In genomic region chr7:45470869-45471268, GRCm38 (mm10) we compare ENCODE assay signal across 8 mouse cellular contexts. TPM values are rescaled to one million over a fixed set of nuclear protein-coding genes. Genes with fewer than 3 reads are reported as not detected.
DNase-seq lines count a peak whose midpoint lies in the region.

No protein-coding gene starts in this region.

- peak; percentile 81 for DNase-seq in gastrocnemius, adult 18-20 months (ENCODE audit: low spot score)
- no peak for DNase-seq in gastrocnemius, postnatal 25 days
- peak; percentile 27 to 77 for DNase-seq in urinary bladder, postnatal 4 days (ENCODE audit: low spot score in 2 of 2)
- DNase-seq in urinary bladder, postnatal 10 days (ENCODE audit: low spot score) = no peak
- DNase-seq in embryo, embryonic 10.5 days (ENCODE audit: low spot score) = peak; percentile 92
- peak; percentile 91 for DNase-seq in kidney, postnatal 10 days
- DNase-seq in lung, postnatal 14 days = peak; percentile 86
- peak; percentile 79 to 90 for DNase-seq in spleen, postnatal 10 days (ENCODE audit: low spot score in 2 of 2)

RNA-seq across cellular contexts. Expression of gene Bax, which starts 4.2 kb away (rescaled TPM):
- total RNA-seq in gastrocnemius, adult 18-20 months (2021) = 10 to 100 TPM; 14.2 to 16.6 TPM
- total RNA-seq in gastrocnemius, postnatal 25 days (2021) = 10 to 100 TPM; 15.6 to 16.9 TPM

RNA-seq across cellular contexts. Expression of gene Tulp2, which starts 10.8 kb away (rescaled TPM):
- not detected for total RNA-seq in gastrocnemius, adult 18-20 months (2021)
- not detected for total RNA-seq in gastrocnemius, postnatal 25 days (2021)

RNA-seq across cellular contexts. Expression of gene Ftl1, which starts 11.2 kb away (rescaled TPM):
- total RNA-seq in gastrocnemius, adult 18-20 months (2021) = 100 to 1,000 TPM; 109 to 151 TPM
- total RNA-seq in gastrocnemius, postnatal 25 days (2021) = 100 to 1,000 TPM; 125 to 149 TPM

RNA-seq across cellular contexts. Expression of gene Gm45808, which starts 15.7 kb away (rescaled TPM):
- total RNA-seq in gastrocnemius, adult 18-20 months (2021) = 1 to 10 TPM; 8.1 to 9.6 TPM
- total RNA-seq in gastrocnemius, postnatal 25 days (2021) = 1 to 10 TPM; 4.3 to 10.0 TPM

RNA-seq across cellular contexts. Expression of gene Dhdh, which starts 17.7 kb away (rescaled TPM):
- total RNA-seq in gastrocnemius, adult 18-20 months (2021) = 10 to 100 TPM; 22.6 to 22.9 TPM
- total RNA-seq in gastrocnemius, postnatal 25 days (2021) = 10 to 100 TPM; 12.3 to 12.6 TPM

Comparison
In these comparisons a context has a peak if more than half of its experiments do, and no peak if none do; other contexts are left out.
1. DNase-seq: peak in gastrocnemius, adult 18-20 months (single experiment), urinary bladder, postnatal 4 days (2 of 2), embryo, embryonic 10.5 days (single experiment), kidney, postnatal 10 days (single experiment), lung, postnatal 14 days (single experiment) and spleen, postnatal 10 days (2 of 2); none in gastrocnemius, postnatal 25 days (single experiment) and urinary bladder, postnatal 10 days (single experiment).